Mouse (Mus musculus): ENCODE measurements at regions not wholly inside any gene's neighbourhood (a gene's known extent, or its start where the extent isn't known, plus 50 kb on each side); places are given as distances from the start of the nearest gene placed in this dataset.
A peak's percentile ranks its signal among the peaks of the same experiment; 100 is the strongest.

DNA sequence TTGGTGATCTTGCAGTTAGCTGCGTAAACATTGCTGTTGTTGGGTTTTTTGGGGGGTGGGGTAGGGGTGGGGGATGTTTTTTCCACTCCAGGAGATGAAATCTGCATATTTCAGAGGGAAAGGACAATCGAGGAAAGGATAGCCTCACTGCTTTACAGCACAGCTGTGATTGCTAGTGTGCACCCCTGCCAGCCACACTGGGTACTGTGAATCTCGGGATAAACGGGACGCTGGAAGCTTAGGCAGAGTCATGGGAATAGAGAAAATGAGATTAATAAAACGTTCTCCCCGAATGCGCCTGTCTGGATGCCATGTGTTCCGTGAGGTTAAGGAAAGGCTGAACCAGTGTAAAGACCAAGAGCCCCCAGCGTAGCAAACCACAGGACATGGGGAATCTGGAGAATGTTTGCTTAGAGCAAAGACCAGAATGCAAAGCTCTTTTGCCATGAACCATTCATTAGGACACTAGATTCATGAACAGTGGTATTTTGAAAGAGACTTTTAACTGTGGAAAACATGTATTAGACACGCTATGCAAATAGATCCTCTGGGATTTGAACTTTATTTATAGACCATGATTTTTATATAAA is 133.5 kb downstream of the Lca5 start:
- CTCF ChIA-PET = interaction anchor here (1.4 kb wide), 1 partner anchor 8 kb away, joined by 3 read pairs; no protein-coding TSS in a partner anchor
- ATAC-seq (no peak), DNase-seq (ENCODE audit: low read depth, low spot score) (no peak)
- no peaks in the 10 kb centered on the region for H3K27me3 ChIP-seq
- POLR2A ChIA-PET = no interaction called here
- no peak for TF ChIP-seq CTCF (IDR thresholded peaks at IDR 0.05)
- in situ Hi-C loops (cut with MboI; ENCODE audit: low pct_unique_long_range_greater_than_20kb) = no loop called here

DNA sequence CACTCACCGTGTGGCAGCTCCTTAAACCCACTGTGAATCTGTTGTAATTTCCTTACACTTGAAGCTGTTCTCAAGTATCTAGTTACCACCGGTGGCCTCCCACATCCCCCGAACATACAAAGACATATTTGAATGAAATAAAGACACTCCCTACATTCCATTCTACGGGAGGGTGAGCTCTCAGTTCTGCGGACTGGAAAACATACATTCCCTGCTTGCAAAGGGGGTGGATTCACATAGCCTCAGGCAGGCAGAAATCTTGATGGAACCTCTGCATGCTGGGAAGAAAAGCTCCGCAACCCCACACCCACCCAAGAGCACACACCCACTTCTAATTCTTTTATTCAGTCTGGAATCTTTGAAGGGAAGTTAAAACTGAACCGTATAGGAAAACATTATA is 136.0 kb downstream of the Lca5 start:
- POLR2A ChIA-PET = interaction anchor here (0.6 kb wide), 1 partner anchor 9 kb away, joined by 3 read pairs; no protein-coding TSS in a partner anchor
- ATAC-seq = peak; percentile 76

DNA sequence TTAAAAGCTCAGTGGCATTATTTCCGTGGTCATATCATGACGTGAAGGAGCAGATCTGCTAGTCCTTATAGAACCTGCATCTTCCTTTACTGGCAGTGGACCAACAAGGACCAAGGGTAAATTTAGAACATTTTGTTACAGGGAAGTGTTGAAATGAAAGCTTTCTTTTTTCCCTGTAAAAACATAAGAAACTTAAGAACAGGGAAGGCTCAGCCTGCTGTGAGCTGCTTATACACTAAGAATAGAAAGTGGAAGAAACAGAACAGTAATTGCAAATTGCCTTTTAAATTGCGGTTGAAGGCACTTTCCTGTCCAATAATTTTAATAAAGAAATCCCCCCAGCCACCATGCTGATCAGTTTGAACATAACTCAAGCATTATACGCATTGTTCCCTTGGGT is 140.4 kb downstream of the Lca5 start:
- H3K27me3 ChIP-seq = no peaks in the 10 kb centered on the region
- CTCF ChIA-PET = no interaction called here
- POLR2A ChIA-PET = no interaction called here
- no peak for DNase-seq (ENCODE audit: low read depth, low spot score)
- no peak for ATAC-seq
- no peak for TF ChIP-seq CTCF (IDR thresholded peaks at IDR 0.05)
- in situ Hi-C loops (cut with MboI; ENCODE audit: low pct_unique_long_range_greater_than_20kb) = no loop called here

More for the DNA sequence above, 136.0 kb downstream of the Lca5 start:
- CTCF ChIA-PET = interaction anchor here (1.8 kb wide), 1 partner anchor 19 kb away, joined by 4 read pairs; no protein-coding TSS in a partner anchor
- no peak for TF ChIP-seq CTCF (IDR thresholded peaks at IDR 0.05)
- no peak for DNase-seq (ENCODE audit: low read depth, low spot score)
- no peaks in the 10 kb centered on the region for H3K27me3 ChIP-seq
- in situ Hi-C loops (cut with MboI; ENCODE audit: low pct_unique_long_range_greater_than_20kb) = no loop called here

DNA sequence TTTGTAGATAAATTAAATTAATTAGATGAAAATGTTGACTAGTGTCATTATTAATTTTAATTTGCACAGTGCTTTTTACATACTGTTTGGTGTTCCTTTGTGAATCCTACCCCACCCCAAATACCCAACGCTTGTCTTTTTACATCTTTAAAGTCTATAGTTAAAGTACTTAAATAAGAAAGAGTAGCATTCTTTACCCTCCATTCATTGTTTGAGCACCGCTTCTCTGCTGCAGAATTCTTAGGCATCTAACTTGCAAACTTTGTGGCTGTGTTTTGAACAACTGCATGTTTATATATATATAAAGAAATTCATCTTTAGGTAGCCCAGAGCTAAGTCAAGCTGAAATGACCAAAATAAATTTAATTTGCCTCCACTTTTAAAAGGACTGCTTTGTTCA is 140.9 kb downstream of the Lca5 start:
- DNase-seq (ENCODE audit: low read depth, low spot score) (no peak), ATAC-seq (no peak)
- no peaks in the 10 kb centered on the region for H3K27me3 ChIP-seq
- CTCF ChIA-PET = no interaction called here
- in situ Hi-C loops (cut with MboI; ENCODE audit: low pct_unique_long_range_greater_than_20kb) = no loop called here
- POLR2A ChIA-PET = no interaction called here
- no peak for TF ChIP-seq CTCF (IDR thresholded peaks at IDR 0.05)

DNA sequence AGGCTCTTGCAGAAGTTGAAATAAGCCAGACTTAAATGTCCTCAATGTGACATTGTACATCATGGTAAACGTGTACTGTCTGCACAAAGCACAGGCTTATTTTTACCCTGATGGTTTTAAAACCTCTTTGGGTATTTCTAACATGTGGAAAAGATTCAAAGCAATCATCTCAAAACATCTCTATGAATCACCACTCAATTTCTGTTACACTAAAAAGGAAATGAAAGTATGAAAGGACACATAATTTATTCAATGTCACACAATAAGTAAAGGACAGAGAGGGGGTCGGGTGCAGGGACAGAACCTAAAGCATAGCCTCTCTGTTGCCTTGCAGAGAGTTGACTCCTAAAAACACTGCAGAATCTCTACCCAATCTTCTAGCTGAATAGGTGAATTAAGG is 141.3 kb downstream of the Lca5 start:
- POLR2A ChIA-PET = no interaction called here
- H3K27me3 ChIP-seq = no peaks in the 10 kb centered on the region
- in situ Hi-C loops (cut with MboI; ENCODE audit: low pct_unique_long_range_greater_than_20kb) = no loop called here
- no peak for TF ChIP-seq CTCF (IDR thresholded peaks at IDR 0.05)
- CTCF ChIA-PET = no interaction called here
- ATAC-seq = no peak
- DNase-seq (ENCODE audit: low read depth, low spot score) = no peak

DNA sequence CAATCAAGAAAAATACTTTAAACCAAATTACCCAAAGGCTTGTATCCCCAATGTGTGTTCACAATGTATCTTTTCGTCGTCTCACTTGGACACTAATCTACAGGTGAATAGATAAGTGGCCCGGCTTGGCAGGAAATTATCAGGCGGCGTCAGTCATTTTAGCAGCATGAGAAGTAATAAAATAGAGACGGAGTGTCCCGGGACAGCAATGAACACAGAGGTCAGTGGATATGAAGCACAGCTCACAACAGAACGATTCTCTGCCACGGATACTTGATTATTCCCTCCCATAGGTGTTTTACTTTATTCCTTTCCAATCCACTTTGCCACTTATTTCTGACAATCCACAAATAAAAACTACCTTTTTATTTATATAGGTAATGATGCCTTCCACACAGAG is 145.5 kb downstream of the Lca5 start:
- in situ Hi-C loops (cut with MboI; ENCODE audit: low pct_unique_long_range_greater_than_20kb) = no loop called here
- POLR2A ChIA-PET = interaction anchor here (0.6 kb wide), 1 partner anchor 174 kb away, joined by 3 read pairs; no protein-coding TSS in a partner anchor
- CTCF ChIA-PET = no interaction called here
- no peak for ATAC-seq
- H3K27me3 ChIP-seq = no peaks in the 10 kb centered on the region
- no peak for TF ChIP-seq CTCF (IDR thresholded peaks at IDR 0.05)
- no peak for DNase-seq (ENCODE audit: low read depth, low spot score)

DNA sequence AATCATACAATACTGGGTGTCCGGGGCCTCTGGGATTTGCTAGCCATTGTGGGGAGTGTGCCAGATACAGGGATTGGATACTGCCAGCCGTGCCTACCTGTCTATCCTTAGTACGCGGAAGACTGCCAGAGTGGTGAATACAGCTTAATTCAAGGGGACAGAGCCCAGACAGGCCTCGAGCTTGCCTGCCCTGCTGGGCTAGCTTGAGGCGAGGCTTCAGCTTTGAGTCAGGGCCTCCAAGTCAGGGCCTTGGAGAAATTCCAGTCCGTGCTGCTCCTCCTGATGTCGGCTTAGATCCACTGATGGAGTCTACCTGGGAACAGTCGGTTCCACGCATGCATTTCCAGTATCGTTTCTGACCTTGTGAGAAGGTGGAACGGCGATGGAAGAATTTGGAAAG is 146.5 kb downstream of the Lca5 start:
- DNase-seq (ENCODE audit: low read depth, low spot score) (no peak), ATAC-seq (no peak)
- in situ Hi-C loops (cut with MboI; ENCODE audit: low pct_unique_long_range_greater_than_20kb) = no loop called here
- POLR2A ChIA-PET = interaction anchor here (0.7 kb wide), 1 partner anchor 72 kb away, joined by 3 read pairs; no protein-coding TSS in a partner anchor
- TF ChIP-seq CTCF (IDR thresholded peaks at IDR 0.05) = no peak
- H3K27me3 ChIP-seq = no peaks in the 10 kb centered on the region
- CTCF ChIA-PET = no interaction called here

DNA sequence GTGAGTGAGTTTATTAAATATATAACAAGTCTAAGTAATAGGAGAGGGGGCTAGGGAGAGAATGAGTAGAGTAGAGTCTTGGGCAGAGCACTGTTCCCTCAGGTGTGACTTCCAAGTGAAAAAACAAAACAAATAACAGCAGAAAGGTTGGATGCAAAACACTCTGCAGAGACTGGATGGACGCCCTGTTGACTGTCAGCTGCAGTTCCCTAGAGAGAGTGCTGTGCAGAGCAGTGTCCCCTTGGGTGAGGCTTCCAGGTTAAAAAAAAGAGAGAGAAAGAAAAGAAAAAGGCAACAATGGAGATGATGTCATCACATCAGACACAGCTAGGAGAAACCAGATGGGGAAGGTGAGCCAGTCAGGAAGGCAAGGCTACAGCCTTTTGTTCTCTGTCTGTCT is 137.6 kb upstream of the Hmgn3 start:
- H3K27me3 ChIP-seq = no peaks in the 10 kb centered on the region
- ATAC-seq = no peak
- no peak for DNase-seq (ENCODE audit: low read depth, low spot score)
- POLR2A ChIA-PET = no interaction called here
- no peak for TF ChIP-seq CTCF (IDR thresholded peaks at IDR 0.05)
- CTCF ChIA-PET = no interaction called here
- in situ Hi-C loops (cut with MboI; ENCODE audit: low pct_unique_long_range_greater_than_20kb) = no loop called here

DNA sequence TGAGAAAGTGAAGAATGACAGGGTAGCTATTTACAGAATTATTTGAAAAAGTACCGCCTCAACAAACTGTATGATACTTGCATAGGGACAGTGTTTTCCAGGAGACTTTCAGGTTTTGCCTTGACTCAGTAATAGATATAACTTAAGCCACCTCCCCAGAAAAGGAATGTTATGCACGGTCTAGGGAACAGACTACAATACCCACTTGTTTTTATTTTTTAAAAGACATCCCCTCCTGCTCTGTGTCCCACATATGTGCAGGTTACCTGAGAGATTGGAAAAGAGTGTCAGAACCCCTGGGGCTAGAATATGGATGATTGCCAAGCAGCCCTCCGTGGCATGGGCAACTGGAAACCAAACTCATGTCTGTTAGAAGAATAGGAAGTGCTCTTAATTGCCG is 137.2 kb upstream of the Hmgn3 start:
- H3K27me3 ChIP-seq = no peaks in the 10 kb centered on the region
- no peak for TF ChIP-seq CTCF (IDR thresholded peaks at IDR 0.05)
- no peak for DNase-seq (ENCODE audit: low read depth, low spot score)
- CTCF ChIA-PET = no interaction called here
- in situ Hi-C loops (cut with MboI; ENCODE audit: low pct_unique_long_range_greater_than_20kb) = no loop called here
- POLR2A ChIA-PET = no interaction called here
- ATAC-seq = no peak

DNA sequence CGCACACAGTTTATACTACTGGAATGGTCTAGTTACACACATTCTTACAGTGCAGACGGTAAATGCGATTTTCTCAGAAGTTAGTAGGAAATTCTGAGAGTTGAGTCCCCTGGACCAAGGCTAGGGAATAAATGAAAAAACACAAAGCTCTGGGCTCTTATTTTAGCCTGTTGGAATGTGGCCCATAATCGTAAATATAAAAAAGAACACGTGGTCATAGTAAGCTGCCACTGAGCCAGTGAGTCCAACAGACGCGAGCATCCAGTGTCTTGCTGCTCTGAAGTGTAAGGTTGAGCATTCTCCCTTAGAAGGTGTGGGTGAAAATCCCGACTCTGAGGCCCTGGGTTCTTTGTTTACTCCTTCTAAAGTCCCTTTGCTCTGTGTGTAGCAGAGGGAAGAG is 136.8 kb upstream of the Hmgn3 start:
- ChIA-PET CTCF (no interaction called here), POLR2A (no interaction called here)
- TF ChIP-seq CTCF (IDR thresholded peaks at IDR 0.05) = no peak
- DNase-seq (ENCODE audit: low read depth, low spot score) (no peak), ATAC-seq (no peak)
- H3K27me3 ChIP-seq = no peaks in the 10 kb centered on the region
- in situ Hi-C loops (cut with MboI; ENCODE audit: low pct_unique_long_range_greater_than_20kb) = no loop called here

DNA sequence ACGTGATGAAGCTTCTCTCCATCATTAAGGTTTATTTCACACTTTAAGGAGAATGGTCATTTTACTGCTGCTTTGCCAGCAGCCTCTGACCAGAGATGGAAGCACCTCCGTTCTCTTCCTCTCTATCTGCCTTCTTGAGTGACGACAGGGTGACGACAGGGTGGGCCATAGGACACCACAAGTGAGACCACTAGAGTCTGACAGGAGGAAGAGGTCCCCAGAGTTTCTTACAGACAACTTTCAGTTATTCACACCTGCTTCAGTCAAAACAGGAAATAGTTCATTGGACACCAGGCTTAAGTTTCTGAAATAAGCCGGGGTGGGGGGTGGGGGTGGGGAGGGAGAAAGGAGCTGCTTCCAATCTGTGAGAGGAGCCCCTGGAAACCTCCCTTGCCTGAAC is 131.3 kb upstream of the Hmgn3 start:
- no peak for TF ChIP-seq CTCF (IDR thresholded peaks at IDR 0.05)
- no peaks in the 10 kb centered on the region for H3K27me3 ChIP-seq
- in situ Hi-C loops (cut with MboI; ENCODE audit: low pct_unique_long_range_greater_than_20kb) = no loop called here
- ATAC-seq (no peak), DNase-seq (ENCODE audit: low read depth, low spot score) (no peak)
- POLR2A ChIA-PET = no interaction called here
- CTCF ChIA-PET = no interaction called here

DNA sequence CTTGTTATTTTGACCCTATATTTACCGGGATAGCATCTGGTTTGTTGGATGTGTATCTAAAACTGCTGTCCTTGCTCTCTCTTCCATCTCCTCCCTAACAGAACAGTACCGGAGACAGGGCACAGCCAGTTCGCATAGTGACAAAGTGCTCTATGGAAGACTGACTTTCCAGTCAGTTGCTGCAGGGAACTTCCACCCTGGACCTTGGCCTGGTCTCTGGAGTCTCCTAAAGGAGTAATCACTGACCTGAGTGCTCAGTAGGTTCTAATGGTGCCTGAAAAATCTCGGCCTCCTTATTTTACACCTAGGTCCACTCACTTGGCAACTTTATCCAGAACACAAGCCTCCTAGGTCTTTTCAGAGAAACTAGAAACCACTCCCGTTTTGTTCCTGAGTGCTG is 130.9 kb upstream of the Hmgn3 start:
- in situ Hi-C loops (cut with MboI; ENCODE audit: low pct_unique_long_range_greater_than_20kb) = no loop called here
- no peak for DNase-seq (ENCODE audit: low read depth, low spot score)
- ChIA-PET POLR2A (no interaction called here), CTCF (no interaction called here)
- ATAC-seq = no peak
- TF ChIP-seq CTCF (IDR thresholded peaks at IDR 0.05) = no peak
- no peaks in the 10 kb centered on the region for H3K27me3 ChIP-seq
